Mouse (Mus musculus) liver, embryonic 14.5 days (tissue): ENCODE measurements at regions not wholly inside any gene's neighbourhood (a gene's known extent, or its start where the extent isn't known, plus 50 kb on each side); places are given as distances from the start of the nearest gene placed in this dataset.

Experiments used
- ATAC-seq: fragments of 200-750 bp; cut with Nextera tagmentation; 2 replicates; pipeline ENCODE4 v1.8.0; 2017; ENCODE audit warnings: moderate number of reproducible peaks, mild to moderate bottlenecking, moderate library complexity; ENCODE audit not compliant: insufficient read depth
- DNase-seq, 3 experiments: peaks; one replicate each; pipeline ENCODE4 v3.0.0-alpha.2; 2012 to 2013; ENCODE audit warnings: low read depth in 3 of 3, low spot score in 3 of 3
- H3K27ac ChIP-seq: fragments of 300-500 bp; sonication (generic); 2 replicates; pipeline ENCODE4 v1.5.1; 2014; ENCODE audit warnings: moderate library complexity, mild to moderate bottlenecking, control low read depth, inconsistent platforms
- H3K27me3 ChIP-seq: fragments of 300-500 bp; sonication (generic); 2 replicates; pipeline ENCODE4 v1.6.1; 2014; ENCODE audit warnings: mild to moderate bottlenecking, low read length, moderate library complexity; ENCODE audit not compliant: control insufficient read depth, insufficient read depth
- H3K36me3 ChIP-seq: fragments of 300-500 bp; sonication (generic); replicated peaks from 2 replicates; pipeline ENCODE4 v1.6.1; 2014; ENCODE audit warnings: low read depth; ENCODE audit not compliant: control insufficient read depth, insufficient read depth
- H3K4me1 ChIP-seq, 2 experiments: fragments of 200-500 bp in 1 of 2; fragments of 300-500 bp in 1 of 2; sonication (generic) in 1 of 2; replicated peaks; 2 replicates each; pipeline ENCODE4 v1.6.1; 2012 to 2014; ENCODE audit warnings: antibody characterized with exemption in 1 of 2, inconsistent platforms in 1 of 2, low read length in 1 of 2; ENCODE audit not compliant: control insufficient read depth in 2 of 2, insufficient read depth in 2 of 2
- H3K4me2 ChIP-seq: fragments of 300-500 bp; sonication (generic); 2 replicates; pipeline ENCODE4 v1.6.1; 2014; ENCODE audit warnings: low read depth, mild to moderate bottlenecking, control low read depth, moderate library complexity
- H3K4me3 ChIP-seq, 2 experiments: fragments of 200-500 bp in 1 of 2; fragments of 300-500 bp in 1 of 2; sonication (generic) in 1 of 2; 2 replicates each; pipeline ENCODE4 v1.5.1; 2012 to 2014; ENCODE audit warnings: low read depth in 2 of 2, low read length in 2 of 2, mild to moderate bottlenecking in 2 of 2, control low read depth in 1 of 2, inconsistent platforms in 1 of 2, moderate library complexity in 1 of 2; ENCODE audit not compliant: insufficient read depth in 1 of 2
- H3K9ac ChIP-seq: fragments of 300-500 bp; sonication (generic); replicated peaks from 2 replicates; pipeline ENCODE4 v1.6.1; 2014; ENCODE audit warnings: mild to moderate bottlenecking, control low read depth, moderate library complexity
- H3K9me3 ChIP-seq: fragments of 300-500 bp; sonication (generic); 2 replicates; pipeline ENCODE4 v1.6.1; 2016; ENCODE audit warnings: low read length, mixed read lengths; ENCODE audit not compliant: control insufficient read depth
- CTCF ChIP-seq: IDR thresholded peaks from 2 replicates; pipeline ENCODE4 v1.5.1; 2016; ENCODE audit warnings: antibody characterized with exemption, low read depth, control low read depth
- EP300 ChIP-seq: IDR thresholded peaks from 2 replicates; pipeline ENCODE4 v1.6.1; 2016; ENCODE audit warnings: antibody characterized with exemption, low read depth
- WGBS: fragments of 180-500 bp; shearing (Covaris S2); extraction: QIAGEN DNeasy Blood & Tissue Kit; methylation state at CpG from one replicate; pipeline ENCODE4 v1.1.7; 2014; ENCODE audit not compliant: insufficient replicate concordance; 5-methylcytosine and 5-hydroxymethylcytosine counted together

DNA sequence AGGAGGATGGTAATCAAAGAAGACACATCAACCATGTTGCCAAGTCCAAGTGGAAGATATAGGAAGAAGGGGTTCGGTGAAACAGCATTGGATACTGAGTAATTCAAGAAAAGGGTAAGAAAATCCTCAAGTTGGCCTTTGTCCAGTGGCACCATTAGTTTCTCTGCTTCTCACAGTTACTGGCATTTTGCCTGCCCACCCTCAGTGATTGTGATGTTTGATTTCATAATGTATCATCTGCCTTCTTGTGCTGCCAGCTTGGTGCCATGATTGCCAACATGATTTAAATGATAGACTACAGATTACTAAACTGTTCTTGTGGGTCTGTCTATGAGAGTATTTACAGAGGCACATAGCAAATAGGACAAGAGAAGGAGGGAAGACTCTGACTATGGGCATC is 399.3 kb upstream of the Gm11114 start:
- H3K36me3 ChIP-seq = no peaks in the 10 kb centered on the region
- ATAC-seq (no peak), DNase-seq (no peak)
- H3K27me3 ChIP-seq = no peaks in the 10 kb centered on the region
- no peak overlapping the region for H3K4me2 ChIP-seq
- H3K9me3 ChIP-seq = no peaks in the 10 kb centered on the region
- H3K4me3 ChIP-seq = no peak overlapping the region
- H3K9ac ChIP-seq = no peak overlapping the region
- no peaks in the 10 kb centered on the region for H3K4me1 ChIP-seq
- no peak overlapping the region for H3K27ac ChIP-seq
- WGBS = 69% methylated on average over 1 of the region's 1 CpGs
- TF ChIP-seq EP300 = no peak
- TF ChIP-seq CTCF = no peak

- Histone ChIP-seq H3K4me1 (no peaks in the 10 kb centered on the region), H3K27me3 (no peaks in the 10 kb centered on the region), H3K9me3 (no peaks in the 10 kb centered on the region), H3K4me2 (no peak overlapping the region), H3K27ac (no peak overlapping the region), H3K4me3 (no peak overlapping the region), H3K36me3 (no peaks in the 10 kb centered on the region), H3K9ac (no peak overlapping the region)
- TF ChIP-seq CTCF (no peak), EP300 (no peak)
- DNase-seq (no peak), ATAC-seq (no peak)
- WGBS = 59% methylated on average over 4 of the region's 4 CpGs
Observed at GRCm38 (mm10) chr9:84922306-84922705, 390.3 kb upstream of the Gm11114 start.

DNA sequence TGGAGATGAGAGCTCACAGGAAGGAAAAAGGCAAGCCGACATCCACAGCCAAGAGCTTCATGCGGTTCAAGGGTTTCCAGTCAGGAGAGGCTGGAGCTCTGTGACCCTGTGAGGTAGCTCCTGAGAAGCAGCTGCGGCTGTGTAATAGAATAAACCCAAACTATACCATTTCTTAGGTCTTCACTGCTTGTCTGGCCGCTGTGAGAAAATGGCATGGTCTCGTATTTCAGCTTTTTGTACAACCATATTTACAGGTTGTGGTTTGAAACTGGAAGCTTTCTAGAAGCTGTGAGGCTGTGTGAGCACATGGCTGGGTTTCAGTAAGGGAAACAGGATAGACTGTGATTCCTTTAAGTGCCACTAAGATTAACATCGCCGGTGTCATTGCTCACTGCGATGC is 388.6 kb upstream of the Gm11114 start:
- DNase-seq (no peak), ATAC-seq (no peak)
- H3K9ac ChIP-seq = no peak overlapping the region
- TF ChIP-seq CTCF = no peak
- TF ChIP-seq EP300 = no peak
- WGBS = 62% methylated on average over 8 of the region's 8 CpGs
- no peaks in the 10 kb centered on the region for H3K9me3 ChIP-seq
- no peaks in the 10 kb centered on the region for H3K36me3 ChIP-seq
- H3K27ac ChIP-seq = no peak overlapping the region
- no peaks in the 10 kb centered on the region for H3K4me1 ChIP-seq
- no peak overlapping the region for H3K4me3 ChIP-seq
- no peaks in the 10 kb centered on the region for H3K27me3 ChIP-seq
- no peak overlapping the region for H3K4me2 ChIP-seq

GRCm38 (mm10) chr9:84936291-84937055 is 376.1 kb upstream of the Gm11114 start:
- H3K27me3 ChIP-seq = no peaks in the 10 kb centered on the region
- H3K9ac ChIP-seq = no peak overlapping the region
- no peaks in the 10 kb centered on the region for H3K36me3 ChIP-seq
- ATAC-seq (no peak), DNase-seq (no peak)
- H3K4me3 ChIP-seq = no peak overlapping the region
- no peak overlapping the region for H3K4me2 ChIP-seq
- no peaks in the 10 kb centered on the region for H3K9me3 ChIP-seq
- no peak overlapping the region for H3K27ac ChIP-seq
- no peaks in the 10 kb centered on the region for H3K4me1 ChIP-seq
- no peak for TF ChIP-seq CTCF
- TF ChIP-seq EP300 = no peak
- WGBS = 58% methylated on average over 2 of the region's 2 CpGs

- 73% methylated on average over 11 of the region's 11 CpGs for WGBS
Observed at GRCm38 (mm10) chr9:84966558-84967154, 345.9 kb upstream of the Gm11114 start.

More at GRCm38 (mm10) chr9:84966558-84967154, 345.9 kb upstream of the Gm11114 start:
- Histone ChIP-seq H3K9ac (no peak overlapping the region), H3K4me2 (no peak overlapping the region), H3K36me3 (no peaks in the 10 kb centered on the region), H3K9me3 (no peaks in the 10 kb centered on the region), H3K27ac (no peak overlapping the region), H3K4me3 (no peak overlapping the region), H3K4me1 (no peaks in the 10 kb centered on the region), H3K27me3 (no peaks in the 10 kb centered on the region)
- ATAC-seq (no peak), DNase-seq (no peak)
- no peak for TF ChIP-seq CTCF
- TF ChIP-seq EP300 = no peak
